Mouse (Mus musculus) megakaryocyte progenitor cell, adult 5-6 weeks (primary cell): ENCODE data around the gene Fam228b. TPM values are rescaled to one million over a fixed set of nuclear protein-coding genes. Genes with fewer than 3 reads are reported as not detected.
A peak's percentile ranks its signal among the peaks of the same experiment; 100 is the strongest.
"Not testable (repeated sequence)": the region's sequence is repeated elsewhere in the genome, so short reads cannot be mapped to it uniquely, and the experiment has no call there.

Experiments used
- ATAC-seq: replicated peaks from 2 replicates; pipeline ENCODE4 v1.8.0; 2016; ENCODE audit warnings: mild to moderate bottlenecking, moderate TSS enrichment, inconsistent platforms; ENCODE audit not compliant: poor library complexity
- total RNA-seq, 2 experiments: library from RNA; stranded (forward) in 1 of 2; stranded (reverse) in 1 of 2; fragments of 157-497, 149-512 nt in 1 of 2; fragments of 200-1000 nt in 1 of 2; gene quantifications; 2 replicates each; pipeline versions ENCODE4 v1.2.3 to v1.2.4; 2015 to 2017

Gene Fam228b
- 0.76 and 3.9 TPM in 2 replicates for total RNA-seq (2015)
- 1.2 and 7.4 TPM in 2 replicates for total RNA-seq (2017)

- peak; percentile 97 for ATAC-seq
These were observed at the start of gene Fam228b, which contains the start of gene Pfn4 for GRCm38 (mm10) chr12:4768492-4769332. Gene Fam228b (minus strand): TSS chr12:4769267. Gene Pfn4 (plus strand): TSS chr12:4769022.

DNA sequence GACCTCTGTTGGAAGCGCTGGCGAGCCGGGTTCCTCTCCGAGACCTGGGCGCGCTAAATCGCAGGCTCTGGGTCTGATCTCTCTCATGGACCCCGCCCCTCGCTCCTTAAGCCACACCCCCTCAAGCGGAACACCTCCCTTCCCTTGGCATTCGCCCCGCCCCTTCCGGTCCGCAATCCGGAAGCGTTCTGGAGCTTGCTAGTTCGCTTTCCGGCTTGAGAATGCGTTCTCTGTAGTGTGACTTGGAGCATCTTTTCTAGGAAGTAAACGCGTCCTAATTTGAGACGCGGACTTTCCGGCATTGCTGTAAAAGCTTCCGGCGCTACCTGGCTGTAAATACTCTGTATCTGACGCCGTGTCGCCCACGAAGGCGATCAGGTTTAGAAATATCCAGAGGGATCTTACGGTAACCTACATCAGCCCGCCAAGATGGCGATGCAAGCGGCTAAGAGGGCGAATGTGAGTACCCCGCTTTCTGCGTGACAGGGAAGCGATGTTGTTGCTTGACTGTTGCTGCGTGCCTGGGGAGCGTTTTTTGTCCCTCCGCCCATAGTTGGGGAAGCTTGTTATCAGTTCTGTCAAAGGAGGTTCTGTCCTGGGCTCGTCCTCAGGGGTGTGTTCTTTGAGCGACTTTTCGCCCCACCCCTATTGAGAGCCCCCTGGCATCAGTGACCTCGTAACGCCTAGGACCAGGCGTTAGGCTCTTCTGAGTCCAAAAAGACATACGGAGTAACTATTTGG, 48.5 kb upstream of the Fam228b start, which contains the start of gene Sf3b6:
Sf3b6 (plus strand) TSS at position 184 of the 741 bp plus-strand sequence.
- ATAC-seq, result peak; percentile 96

DNA sequence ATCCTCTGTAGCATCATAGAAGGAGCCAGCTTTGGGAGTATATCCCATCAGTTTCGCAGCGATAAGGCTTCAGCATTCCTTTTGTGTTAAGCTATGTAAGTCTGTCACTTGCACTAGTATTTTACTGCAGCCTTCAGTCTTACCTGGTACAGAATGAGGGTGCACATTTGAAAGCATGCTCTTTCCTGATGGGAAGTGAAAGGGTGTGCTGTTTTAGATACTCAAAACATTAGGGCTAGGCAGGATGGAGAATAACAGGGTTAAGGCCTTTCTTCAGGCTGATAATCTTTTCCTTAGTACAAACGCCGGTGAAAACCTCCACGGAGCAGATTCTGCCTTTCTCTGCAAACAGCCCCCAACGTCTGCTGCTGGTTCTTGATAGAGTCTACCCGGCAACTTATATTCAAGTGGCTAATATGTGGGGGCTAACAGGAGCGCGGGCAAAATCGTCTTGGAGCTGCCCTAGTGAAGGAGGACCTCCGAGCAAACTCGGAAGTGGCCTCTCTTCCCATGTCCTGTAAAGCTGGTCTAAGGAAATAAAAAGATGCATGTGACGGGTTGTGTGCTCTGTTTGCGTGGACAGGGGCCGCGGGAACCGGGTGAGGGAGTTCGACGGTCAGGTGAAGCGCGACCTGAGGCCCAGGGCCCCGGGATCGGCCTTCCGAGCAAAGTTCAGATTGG, 47.8 kb upstream of the Fam228b start:
- peak; percentile 41 for ATAC-seq

- no peak for ATAC-seq
These were observed 44.6 kb upstream of the Fam228b start for GRCm38 (mm10) chr12:4813636-4814035.

- no peak for ATAC-seq
These were observed 42.6 kb upstream of the Fam228b start for GRCm38 (mm10) chr12:4811705-4812104.

DNA sequence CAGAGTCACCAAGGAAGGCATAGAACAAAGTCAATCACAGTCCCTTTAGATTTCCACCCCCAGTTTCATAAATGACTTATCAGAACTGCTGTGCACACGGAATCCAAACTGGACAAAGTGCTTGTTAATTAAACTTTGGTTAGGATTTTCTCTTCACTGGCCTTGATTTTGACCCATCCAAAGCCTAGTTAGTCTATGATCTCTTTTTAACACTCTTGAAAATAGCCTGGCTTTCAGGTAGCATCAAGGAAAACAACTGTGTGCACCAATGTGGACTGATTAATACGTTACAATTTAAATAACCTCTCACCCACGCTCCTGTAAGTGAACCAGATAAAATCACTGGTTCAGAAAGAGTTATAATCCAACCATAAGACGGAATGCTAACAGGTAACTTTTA, 42.0 kb upstream of the Fam228b start:
- ATAC-seq, result no peak

DNA sequence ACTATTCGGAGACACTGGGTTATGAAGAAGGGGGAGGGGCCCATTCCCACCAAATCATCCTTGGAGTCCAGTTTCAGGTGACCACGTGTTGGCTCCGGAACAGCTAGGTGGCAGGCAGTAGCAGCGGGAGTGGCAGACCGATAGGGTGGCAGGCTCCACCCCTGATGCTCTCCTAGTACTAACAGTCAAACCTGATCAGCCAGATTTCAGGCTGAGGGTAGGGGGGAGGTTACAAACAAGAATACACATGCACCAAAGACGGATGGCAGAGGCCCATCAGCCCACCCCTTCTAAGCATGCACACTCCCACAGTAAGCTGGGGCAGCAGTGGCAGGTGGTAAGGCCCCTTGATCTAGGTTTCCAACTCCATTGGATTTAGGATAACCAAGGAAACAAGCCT, 28.4 kb upstream of the Fam228b start:
- not testable (repeated sequence) for ATAC-seq

DNA sequence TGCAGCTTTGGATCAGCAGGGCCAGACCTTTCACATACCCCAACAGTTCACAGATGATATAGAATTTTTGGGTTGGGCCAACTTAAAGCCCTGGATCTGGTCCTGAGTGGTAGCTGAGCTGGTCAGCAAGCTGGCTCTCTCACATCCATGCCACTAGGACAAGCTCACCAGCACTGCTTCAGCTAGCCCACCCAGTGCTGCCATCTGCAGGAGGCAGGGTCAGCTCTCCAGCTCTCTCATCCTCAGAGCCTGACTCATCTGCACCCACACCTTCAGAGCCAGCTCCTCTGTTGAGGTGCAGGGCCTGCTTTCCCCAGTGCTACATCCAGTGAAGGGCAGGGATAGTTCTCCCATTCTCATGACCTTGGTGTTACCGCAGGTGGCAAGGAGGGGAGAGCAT, 24.7 kb upstream of the Fam228b start:
- ATAC-seq, result peak; percentile 75

DNA sequence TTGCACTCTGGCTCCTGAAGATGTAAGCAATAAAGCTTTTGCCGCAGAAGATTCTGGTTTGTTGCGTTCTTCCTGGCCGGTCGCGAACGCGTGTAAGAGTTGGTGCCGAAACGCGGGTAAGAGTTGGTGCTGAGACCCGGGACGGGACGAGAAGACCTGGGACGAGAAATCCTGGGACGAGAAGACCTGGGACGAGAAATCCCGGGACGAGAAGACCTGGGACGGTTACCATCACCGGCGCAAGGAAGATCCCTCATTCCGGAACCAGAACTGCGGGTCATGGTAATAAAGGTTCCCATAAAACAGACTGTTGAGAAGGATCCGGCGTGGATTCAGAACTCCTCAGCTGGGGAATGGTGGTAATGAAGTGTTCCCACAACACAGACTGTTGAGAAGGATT, 19.1 kb upstream of the Fam228b start:
- ATAC-seq, result not testable (repeated sequence)

DNA sequence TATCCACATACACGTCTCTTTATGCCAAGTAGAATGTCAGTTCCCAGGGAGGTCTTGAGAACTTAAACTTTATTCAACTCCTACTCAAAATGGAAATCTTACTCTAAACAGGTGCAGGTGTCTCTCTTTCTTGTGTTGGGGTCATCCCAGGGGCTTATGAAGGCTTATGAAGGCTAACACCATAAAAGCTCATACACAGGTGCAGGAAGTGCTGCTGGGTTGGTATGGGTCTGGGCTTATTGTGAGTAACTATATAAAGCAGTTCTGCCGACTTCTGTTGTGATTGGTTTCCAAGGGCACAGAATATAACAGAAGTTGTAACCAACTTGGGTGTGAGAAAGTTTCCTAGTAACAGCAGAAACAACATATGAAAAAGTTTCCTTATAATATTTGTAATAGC, 15.4 kb upstream of the Fam228b start:
- ATAC-seq, result no peak

DNA sequence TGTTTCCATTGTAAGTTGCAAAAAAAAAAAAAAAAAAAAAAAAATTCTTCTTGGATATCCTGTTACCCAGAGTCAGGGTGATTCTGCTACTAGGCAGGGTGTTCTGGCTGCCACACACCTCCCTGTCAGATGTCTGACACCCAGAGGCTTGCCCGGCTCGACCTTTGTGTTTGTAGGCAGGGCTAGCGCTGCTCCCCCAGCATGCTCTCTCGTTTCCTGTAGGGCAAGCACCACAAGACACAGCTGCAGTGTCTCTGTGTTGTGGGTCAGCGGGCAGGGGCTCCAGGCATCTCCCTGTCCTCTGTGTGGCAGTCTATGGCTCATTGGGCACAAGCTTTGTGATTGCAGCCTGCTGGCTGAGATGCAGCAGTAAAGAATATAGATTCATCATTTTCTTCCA, 14.5 kb upstream of the Fam228b start:
- ATAC-seq, result no peak

- not testable (repeated sequence) for ATAC-seq
These were observed 12.8 kb upstream of the Fam228b start for GRCm38 (mm10) chr12:4781725-4782404.

DNA sequence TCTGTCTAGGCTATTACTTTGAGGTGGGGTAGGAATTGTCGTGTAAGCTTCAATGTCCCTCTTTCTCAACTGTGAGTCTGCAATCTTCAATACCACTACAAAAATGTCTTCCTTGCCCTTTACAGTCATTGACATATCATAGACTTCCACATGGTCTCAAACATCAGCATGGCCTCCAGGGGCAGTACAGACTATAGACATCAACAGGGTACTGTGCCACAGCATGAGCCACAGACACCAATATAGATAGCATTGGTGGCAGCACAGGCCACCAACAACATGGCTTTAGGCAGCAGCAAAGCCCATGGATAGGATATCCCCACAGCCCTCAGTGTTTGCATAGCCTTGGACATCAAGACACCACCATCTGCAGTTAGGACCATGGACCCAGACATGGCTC, 12.2 kb upstream of the Fam228b start:
- ATAC-seq, result peak; percentile 88

DNA sequence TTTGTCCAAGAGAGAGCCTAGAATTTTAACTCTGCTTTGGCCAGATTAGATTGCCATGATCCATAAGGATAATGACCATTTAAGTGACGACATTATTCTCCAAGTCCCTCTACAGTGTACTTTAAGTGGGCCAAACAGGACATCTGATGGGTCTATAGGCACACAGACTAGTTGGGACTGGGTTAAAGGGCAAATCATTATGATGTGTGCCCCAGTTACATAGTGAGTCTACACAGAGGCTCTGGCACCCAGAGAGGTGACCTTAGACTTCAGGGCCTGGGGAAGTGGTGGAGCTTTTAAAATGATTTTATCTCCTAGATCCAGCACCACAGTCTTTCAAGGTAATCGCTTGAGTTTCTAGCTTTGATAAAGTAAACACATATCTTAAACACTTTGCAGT, 11.2 kb upstream of the Fam228b start:
- no peak for ATAC-seq

GRCm38 (mm10) chr12:4777734-4778133, 8.7 kb upstream of the Fam228b start:
- ATAC-seq, result no peak

GRCm38 (mm10) chr12:4775588-4775949, 6.5 kb upstream of the Fam228b start:
- peak; percentile 43 for ATAC-seq

DNA sequence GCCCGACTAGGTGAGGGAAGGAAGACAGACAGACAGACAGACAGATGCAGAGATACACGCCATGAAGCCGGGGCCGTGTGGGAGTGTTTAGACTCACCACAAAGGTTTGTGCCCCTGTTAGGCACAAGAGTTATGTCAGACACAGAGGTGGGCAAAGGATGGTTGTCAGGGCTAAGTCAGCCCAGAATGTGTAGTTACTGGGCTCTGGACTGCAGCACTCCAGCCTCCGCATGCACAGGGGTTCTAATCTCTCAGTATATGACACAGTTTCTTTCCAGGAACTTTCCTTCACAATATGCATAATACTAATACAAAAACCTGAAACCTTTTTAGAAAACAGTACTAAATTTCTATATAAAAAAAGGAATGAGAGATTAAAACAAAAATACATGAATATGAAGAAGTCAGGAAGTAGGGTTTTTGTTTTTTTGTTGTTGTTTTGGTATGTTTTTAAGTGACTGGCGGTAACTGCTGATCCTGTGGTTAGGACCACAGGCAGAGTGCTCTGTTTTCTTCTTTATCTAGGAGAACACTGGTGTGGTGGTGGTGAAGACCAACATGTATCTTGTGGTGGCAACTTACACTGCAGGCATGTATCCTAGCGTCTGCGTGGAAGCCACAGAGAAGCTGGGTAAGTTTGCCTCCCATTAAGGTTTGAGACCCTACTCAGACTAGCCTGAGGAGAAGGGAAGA, 6.0 kb upstream of the Fam228b start:
- ATAC-seq, result peak; percentile 98

DNA sequence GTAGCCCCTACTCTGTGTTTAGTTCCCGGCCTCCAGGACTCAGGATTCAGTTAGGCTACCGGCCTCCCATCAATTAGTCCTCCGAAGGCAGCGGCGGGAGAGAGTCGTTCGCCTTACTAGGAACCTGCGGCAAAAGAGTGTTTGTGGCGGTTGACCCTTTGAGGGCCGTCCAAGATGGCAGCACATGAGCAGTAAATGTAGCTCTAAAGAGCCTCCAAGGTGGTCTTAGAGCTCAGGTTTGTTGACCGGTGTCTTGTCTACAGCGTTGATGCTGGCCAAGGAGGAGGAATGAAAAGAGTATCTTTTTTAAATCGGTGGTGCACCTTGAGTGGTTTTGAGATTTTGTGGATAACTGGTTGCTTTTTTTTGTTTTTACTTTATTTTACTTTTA, 261 bp upstream of the Fam228b start:
- ATAC-seq, result peak; percentile 21; the same call in 1 of the 2 replicates

DNA sequence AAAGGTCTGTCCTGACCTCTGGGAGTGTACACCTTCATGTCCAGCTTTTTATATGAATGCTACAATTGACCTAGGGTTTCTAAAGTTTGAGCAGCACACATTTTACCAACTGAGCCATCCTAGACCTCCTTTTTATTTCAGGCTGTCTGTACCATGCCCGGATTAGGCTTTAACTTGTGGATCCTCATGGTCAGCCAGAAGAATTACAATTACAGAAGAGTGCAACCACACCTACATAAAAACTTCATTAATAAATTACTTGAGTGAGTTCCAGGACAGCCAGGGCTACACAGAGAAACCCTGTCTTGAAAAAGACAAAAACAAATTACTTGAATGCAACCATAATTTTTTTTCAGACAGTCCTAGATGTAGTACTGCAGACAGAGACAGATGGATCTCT, 12.0 kb downstream of the Fam228b start:
- no peak for ATAC-seq

DNA sequence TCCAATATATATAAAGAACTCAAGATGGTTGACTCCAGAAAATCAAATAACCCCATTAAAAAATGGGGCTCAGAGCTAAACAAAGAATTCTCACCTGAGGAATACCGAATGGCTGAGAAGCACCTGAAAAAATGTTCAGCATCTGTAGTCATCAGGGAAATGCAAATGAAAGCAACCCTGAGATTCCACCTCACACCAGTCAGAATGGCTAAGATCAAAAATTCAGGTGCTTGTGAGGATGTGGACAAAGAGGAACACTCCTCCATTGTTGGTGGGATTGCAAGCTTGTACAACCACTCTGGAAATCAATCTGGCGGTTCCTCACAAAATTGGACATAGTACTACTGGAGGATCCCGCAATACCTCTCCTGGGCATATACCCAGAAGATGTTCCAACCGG, 14.6 kb downstream of the Fam228b start:
- not testable (repeated sequence) for ATAC-seq
